16 mouse cellular contexts compared by ENCODE assay signal in the genomic region with DNA sequence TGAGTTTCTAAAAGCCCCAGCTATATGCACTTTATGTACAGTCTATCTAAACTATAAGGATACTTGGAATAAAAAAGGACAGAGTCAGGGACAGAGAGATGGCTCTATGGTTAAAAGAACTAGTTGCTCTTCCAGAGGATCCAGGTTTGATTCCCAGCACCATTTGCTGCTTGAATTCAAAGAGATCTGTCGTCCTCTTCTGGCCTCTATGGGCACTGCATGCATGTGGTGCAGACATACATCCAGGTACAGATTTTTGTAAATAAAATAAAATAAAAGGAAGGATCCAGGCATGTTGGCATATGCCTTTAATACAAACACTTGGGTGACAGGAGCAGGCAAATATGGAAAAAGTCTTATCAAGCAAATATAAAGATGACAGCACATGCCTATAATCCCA. TPM values are rescaled to one million over a fixed set of nuclear protein-coding genes. Genes with fewer than 3 reads are reported as not detected.
"Had no signal": no experiment of that assay in that cellular context is flagged by ENCODE, and none has a peak within 500 bp of the region (broad histone marks: within the 10 kb centered on the region; RNA-seq: fewer than 3 reads in every experiment).

No protein-coding gene starts in this region.

- H3K4me2 ChIP-seq: kidney, embryonic 15.5 days; limb, embryonic 13.5 days; liver, embryonic 11.5 days; liver, embryonic 15.5 days; neural tube, embryonic 13.5 days had no signal

- ATAC-seq: inflammation-experienced regulatory T-cells, adult 6 months had no signal

- DNase-seq: kidney, adult 18-20 months; kidney, postnatal 36 days; left cerebral cortex, postnatal 4 days; lung, postnatal 4 days; midbrain, embryonic 14.5 days; right cerebral cortex, adult 18-20 months; right cerebral cortex, postnatal 25 days; thymus, postnatal 4 days had no signal

- H3K9ac ChIP-seq: kidney, embryonic 15.5 days; limb, embryonic 13.5 days; liver, embryonic 15.5 days; neural tube, embryonic 13.5 days had no signal

- H3K27ac ChIP-seq: kidney, embryonic 15.5 days; limb, embryonic 13.5 days; liver, embryonic 15.5 days; midbrain, embryonic 10.5 days; neural tube, embryonic 13.5 days had no signal

- H3K4me1 ChIP-seq: kidney, embryonic 15.5 days; limb, embryonic 13.5 days; liver, embryonic 15.5 days; midbrain, embryonic 10.5 days; neural tube, embryonic 13.5 days had no signal

- H3K36me3 ChIP-seq: kidney, embryonic 15.5 days; limb, embryonic 13.5 days; liver, embryonic 15.5 days; midbrain, embryonic 10.5 days; neural tube, embryonic 13.5 days had no signal

- H3K27me3 ChIP-seq: kidney, embryonic 15.5 days; limb, embryonic 13.5 days; liver, embryonic 15.5 days; neural tube, embryonic 13.5 days had no signal

- H3K4me3 ChIP-seq: kidney, embryonic 15.5 days; limb, embryonic 13.5 days; liver, embryonic 15.5 days; midbrain, embryonic 10.5 days; neural tube, embryonic 13.5 days had no signal

- H3K9me3 ChIP-seq: kidney, embryonic 15.5 days; limb, embryonic 13.5 days; liver, embryonic 15.5 days; midbrain, embryonic 10.5 days; neural tube, embryonic 13.5 days had no signal

RNA-seq across cellular contexts. Expression of gene Arpin, which starts 26.4 kb away (rescaled TPM):
- total RNA-seq: megakaryocyte, adult 5-6 weeks had no signal
